Mouse (Mus musculus) liver, postnatal 0 days (tissue): ENCODE measurements around the gene Jam2. TPM values are rescaled to one million over a fixed set of nuclear protein-coding genes. Genes with fewer than 3 reads are reported as not detected.

ENCODE experiments used
- ATAC-seq: fragments of 200-750 bp; cut with Nextera tagmentation; 2 replicates; pipeline ENCODE4 v1.8.0; 2017; ENCODE audit warnings: mild to moderate bottlenecking, moderate library complexity
- DNase-seq: peaks from one replicate; pipeline ENCODE4 v3.0.0-alpha.2; 2016
- H3K27ac ChIP-seq: fragments of 300-500 bp; sonication (generic); 2 replicates; pipeline ENCODE4 v1.5.1; 2014; ENCODE audit warnings: antibody characterized with exemption, moderate library complexity, mild to moderate bottlenecking, low read depth
- H3K27me3 ChIP-seq: fragments of 300-500 bp; sonication (generic); 2 replicates; pipeline ENCODE4 v1.6.1; 2014; ENCODE audit warnings: low read length, control low read depth, mixed read lengths; ENCODE audit not compliant: insufficient read depth
- H3K36me3 ChIP-seq: fragments of 300-500 bp; sonication (generic); replicated peaks from 2 replicates; pipeline ENCODE4 v1.6.1; 2014; ENCODE audit warnings: mild to moderate bottlenecking, control low read depth, low read length, moderate library complexity, mixed read lengths; ENCODE audit not compliant: insufficient read depth
- H3K4me1 ChIP-seq: fragments of 300-500 bp; sonication (generic); 2 replicates; pipeline ENCODE4 v1.6.1; 2014; ENCODE audit warnings: antibody characterized with exemption, mild to moderate bottlenecking, control low read depth; ENCODE audit not compliant: insufficient read depth
- H3K4me2 ChIP-seq: fragments of 300-500 bp; sonication (generic); 2 replicates; pipeline ENCODE4 v1.6.1; 2014; ENCODE audit warnings: low read depth, mild to moderate bottlenecking, low read length, moderate library complexity, mixed read lengths
- H3K4me3 ChIP-seq: fragments of 300-500 bp; sonication (generic); 2 replicates; pipeline ENCODE4 v1.5.1; 2014; ENCODE audit warnings: low read depth, low read length
- H3K9ac ChIP-seq: fragments of 300-500 bp; sonication (generic); replicated peaks from 2 replicates; pipeline ENCODE4 v1.6.1; 2014; ENCODE audit warnings: mild to moderate bottlenecking, moderate library complexity
- H3K9me3 ChIP-seq: fragments of 300-500 bp; sonication (generic); 2 replicates; pipeline ENCODE4 v1.6.1; 2016; ENCODE audit warnings: mild to moderate bottlenecking, control low read depth, low read length, mixed read lengths
- CTCF ChIP-seq: sonication (generic); IDR thresholded peaks from 2 replicates; pipeline ENCODE4 v1.5.1; 2016; ENCODE audit warnings: antibody characterized with exemption, low read depth
- EP300 ChIP-seq: IDR thresholded peaks from 2 replicates; pipeline ENCODE4 v1.6.1; 2016; ENCODE audit warnings: antibody characterized with exemption, low read depth, mild to moderate bottlenecking
- WGBS: fragments of 180-500 bp; shearing (Covaris S2); extraction: QIAGEN DNeasy Blood & Tissue Kit; methylation state at CpG from one replicate; pipeline ENCODE4 v1.1.7; 2014; ENCODE audit not compliant: insufficient replicate concordance; 5-methylcytosine and 5-hydroxymethylcytosine counted together
- polyA plus RNA-seq: library from polyadenylated mRNA; unstranded; fragments of >200 nt; fragmentation: Nextera tagmentation; extraction: Ambion mirVana; gene quantifications from 2 replicates; pipeline ENCODE4 v1.2.1, GENCODE M21; 2015

Jam2 gene
- polyA plus RNA-seq, 1 experiment from 2014 or later, result 3.2 TPM

DNA sequence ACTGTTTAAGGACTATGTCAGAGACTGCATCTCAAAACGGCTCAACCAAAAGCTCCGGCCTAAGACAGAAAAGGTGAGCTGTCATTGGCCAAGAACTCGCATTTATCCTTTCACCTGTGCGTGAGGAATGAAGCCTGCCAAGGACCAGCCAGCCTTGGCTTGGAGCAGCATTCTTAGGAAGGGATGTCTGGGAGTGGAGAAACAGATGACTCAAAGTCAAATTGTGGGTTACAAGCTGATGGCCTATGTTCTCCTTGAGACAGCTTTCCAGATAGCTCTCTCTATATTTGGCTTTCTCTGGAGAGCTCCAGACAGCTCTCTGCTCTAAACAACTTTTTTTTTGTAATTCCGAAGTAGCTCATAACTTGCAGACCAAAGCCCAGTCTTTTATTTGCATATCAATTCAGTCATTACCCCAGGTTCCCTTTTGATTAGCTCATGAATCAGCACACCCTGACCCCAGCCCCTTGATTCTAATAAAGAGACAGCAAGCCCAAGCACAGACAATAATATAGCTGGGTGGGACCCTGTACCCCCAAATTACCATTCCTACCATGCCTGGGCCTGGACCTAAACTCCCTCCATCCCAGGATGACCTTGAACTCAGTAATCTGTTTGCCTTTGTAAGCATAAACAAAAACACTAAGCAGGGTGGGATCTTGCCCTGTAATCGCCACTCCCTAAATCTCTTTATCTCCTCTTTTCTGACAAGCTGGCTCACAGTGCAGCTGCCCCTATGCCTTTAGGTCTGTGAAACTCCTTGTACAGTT is 5.1 kb downstream of the Jam2 start:
- no peak for DNase-seq
- Histone ChIP-seq H3K36me3 (no peaks in the 10 kb centered on the region), H3K4me2 (no peak overlapping the region), H3K9me3 (no peaks in the 10 kb centered on the region), H3K4me1 (no peaks in the 10 kb centered on the region; the same call in 1 of the 2 replicates), H3K27me3 (peaks cover 16% of the 10 kb centered on the region), H3K4me3 (no peak overlapping the region), H3K27ac (no peak overlapping the region), H3K9ac (no peak overlapping the region)
- no peak for ATAC-seq
- 80% methylated on average over 6 of the region's 6 CpGs for WGBS
- TF ChIP-seq EP300 (no peak), CTCF (no peak)

DNA sequence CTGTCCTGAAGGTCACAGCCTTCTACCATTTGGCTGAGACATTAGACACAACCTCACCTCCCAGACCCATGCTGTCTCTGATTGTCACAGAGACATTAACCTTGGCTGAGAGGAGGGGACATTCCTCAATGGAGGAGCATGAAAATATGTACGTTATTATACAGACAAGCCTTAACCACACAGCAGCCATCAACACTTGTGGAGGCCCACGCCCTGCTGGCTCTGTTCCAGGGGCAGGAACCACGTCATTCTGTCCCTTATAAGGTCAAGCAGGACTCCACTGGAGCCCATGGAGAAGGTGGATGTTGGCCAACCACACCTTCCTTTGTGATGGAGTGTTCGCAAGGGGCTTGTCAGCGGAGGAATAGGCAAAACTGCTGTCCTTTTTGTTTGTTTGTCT is 5.8 kb downstream of the Jam2 start:
- peaks cover 9% of the 10 kb centered on the region for H3K27me3 ChIP-seq
- ATAC-seq (no peak), DNase-seq (no peak)
- no peak overlapping the region for H3K27ac ChIP-seq
- no peaks in the 10 kb centered on the region; the same call in 1 of the 2 replicates for H3K4me1 ChIP-seq
- H3K4me2 ChIP-seq, result no peak overlapping the region
- no peaks in the 10 kb centered on the region for H3K36me3 ChIP-seq
- H3K9me3 ChIP-seq, result no peaks in the 10 kb centered on the region
- no peak overlapping the region for H3K9ac ChIP-seq
- TF ChIP-seq EP300 (no peak), CTCF (no peak)
- WGBS, result 74% methylated on average over 5 of the region's 5 CpGs
- H3K4me3 ChIP-seq, result no peak overlapping the region

DNA sequence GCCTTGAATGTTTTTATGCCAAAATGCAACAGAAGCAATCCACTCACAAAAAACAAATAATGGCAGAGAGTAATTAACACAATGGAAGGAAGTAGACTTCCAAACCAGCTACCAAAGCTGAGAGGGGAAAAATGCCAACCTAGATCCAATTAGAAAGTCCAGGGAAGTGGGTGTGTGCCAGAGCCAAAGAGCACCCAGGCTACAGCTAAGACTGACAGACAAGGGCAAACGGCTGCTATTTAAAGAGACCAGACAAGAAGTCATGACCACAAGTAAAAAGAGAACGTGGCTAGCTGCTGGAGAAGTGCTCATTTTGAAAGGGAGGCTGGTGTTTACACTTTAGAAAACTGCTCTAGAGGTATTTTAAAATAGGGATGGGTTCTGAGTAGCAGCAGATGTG is 9.4 kb downstream of the Jam2 start:
- Histone ChIP-seq H3K36me3 (no peaks in the 10 kb centered on the region), H3K4me3 (no peak overlapping the region), H3K4me1 (no peaks in the 10 kb centered on the region), H3K9ac (no peak overlapping the region), H3K27ac (no peak overlapping the region), H3K9me3 (no peaks in the 10 kb centered on the region), H3K27me3 (no peaks in the 10 kb centered on the region), H3K4me2 (no peak overlapping the region)
- TF ChIP-seq EP300 (no peak), CTCF (no peak)
- no peak for DNase-seq
- ATAC-seq, result no peak
- WGBS, result 20% methylated on average over 2 of the region's 2 CpGs

DNA sequence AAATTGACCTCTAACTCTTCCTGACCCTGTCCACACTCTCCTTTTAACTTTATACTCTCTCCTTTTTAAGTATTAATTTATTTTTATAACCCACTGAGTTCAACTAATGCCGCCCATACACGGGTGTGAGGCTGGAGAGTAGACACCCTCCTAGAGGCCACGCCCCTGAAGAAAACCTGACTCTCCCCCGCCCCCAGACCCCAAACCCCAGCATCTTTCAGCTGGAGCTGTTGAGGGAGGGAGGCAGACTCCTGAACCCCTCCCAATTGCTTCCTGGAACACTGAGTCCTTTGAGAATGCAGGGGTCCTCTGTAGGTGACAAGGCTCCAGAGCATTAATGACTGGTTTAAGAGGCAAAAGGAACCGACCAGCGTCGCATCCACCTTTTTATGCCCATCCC is 11.0 kb downstream of the Jam2 start:
- TF ChIP-seq EP300 (no peak), CTCF (no peak)
- H3K27ac ChIP-seq, result no peak overlapping the region
- no peaks in the 10 kb centered on the region for H3K4me1 ChIP-seq
- H3K36me3 ChIP-seq, result no peaks in the 10 kb centered on the region
- H3K4me2 ChIP-seq, result no peak overlapping the region
- no peaks in the 10 kb centered on the region for H3K9me3 ChIP-seq
- DNase-seq, result no peak
- H3K27me3 ChIP-seq, result no peaks in the 10 kb centered on the region
- no peak for ATAC-seq
- 55% methylated on average over 7 of the region's 7 CpGs for WGBS
- no peak overlapping the region for H3K9ac ChIP-seq
- H3K4me3 ChIP-seq, result no peak overlapping the region

DNA sequence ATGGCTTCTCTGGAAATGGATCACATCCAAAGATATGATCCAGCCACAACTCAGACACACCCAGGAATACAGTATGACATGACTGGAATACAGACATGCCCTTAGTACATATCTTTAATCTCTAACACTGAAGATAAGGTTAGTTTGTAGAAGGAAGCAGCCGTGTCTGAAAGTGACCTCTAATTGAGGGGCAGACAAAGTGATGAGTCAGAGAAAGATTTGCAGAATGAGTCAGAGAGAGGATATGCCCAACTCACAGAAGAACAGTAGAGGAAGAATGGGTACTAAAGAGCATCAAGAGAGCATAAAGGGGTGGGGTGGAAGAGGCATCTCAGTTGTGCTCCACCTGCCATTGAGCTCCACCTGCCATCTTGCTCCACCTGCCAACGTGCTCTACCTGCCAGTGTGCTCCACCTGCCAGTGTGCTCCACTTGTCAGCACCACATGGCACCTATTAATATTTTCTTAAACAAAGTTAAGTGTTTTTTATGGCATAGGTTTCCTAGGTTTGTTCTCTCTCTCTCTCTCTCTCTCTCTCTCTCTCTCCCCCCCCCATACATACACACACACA is 16.8 kb downstream of the Jam2 start:
- DNase-seq (no peak), ATAC-seq (no peak)
- TF ChIP-seq CTCF (no peak), EP300 (no peak)
- H3K27me3 ChIP-seq, result no peaks in the 10 kb centered on the region
- H3K4me1 ChIP-seq, result no peaks in the 10 kb centered on the region
- H3K9ac ChIP-seq, result no peak overlapping the region
- no peak overlapping the region for H3K27ac ChIP-seq
- H3K4me3 ChIP-seq, result no peak overlapping the region
- H3K9me3 ChIP-seq, result no peaks in the 10 kb centered on the region
- no peaks in the 10 kb centered on the region for H3K36me3 ChIP-seq
- 72% methylated on average over 2 of the region's 2 CpGs for WGBS
- no peak overlapping the region for H3K4me2 ChIP-seq

DNA sequence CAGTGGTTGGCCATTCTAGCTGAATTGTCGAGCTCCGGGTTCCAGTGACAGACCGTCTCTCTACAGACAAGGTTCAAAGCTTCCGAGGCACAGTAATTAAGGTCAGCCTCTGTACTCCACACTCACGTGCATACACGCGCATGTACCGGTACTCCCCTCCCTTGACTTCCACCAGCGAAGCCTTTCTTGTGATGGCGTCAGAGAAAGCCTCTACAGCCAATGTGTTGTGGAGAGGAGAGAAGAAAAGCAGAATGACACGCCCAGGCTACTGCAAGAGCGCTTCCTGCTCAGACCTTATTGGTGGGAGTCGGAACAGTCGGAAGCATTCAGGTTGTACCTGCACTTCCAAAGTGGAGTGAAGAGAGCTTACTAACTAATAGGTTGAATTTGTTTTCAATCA is 19.5 kb downstream of the Jam2 start:
- Histone ChIP-seq H3K9me3 (no peaks in the 10 kb centered on the region), H3K27ac (no peak overlapping the region), H3K4me3 (no peak overlapping the region), H3K4me2 (no peak overlapping the region), H3K27me3 (no peaks in the 10 kb centered on the region), H3K4me1 (no peaks in the 10 kb centered on the region), H3K36me3 (no peaks in the 10 kb centered on the region), H3K9ac (no peak overlapping the region)
- ATAC-seq (no peak), DNase-seq (no peak)
- TF ChIP-seq CTCF, result no peak
- no peak for TF ChIP-seq EP300
- 89% methylated on average over 14 of the region's 14 CpGs for WGBS

DNA sequence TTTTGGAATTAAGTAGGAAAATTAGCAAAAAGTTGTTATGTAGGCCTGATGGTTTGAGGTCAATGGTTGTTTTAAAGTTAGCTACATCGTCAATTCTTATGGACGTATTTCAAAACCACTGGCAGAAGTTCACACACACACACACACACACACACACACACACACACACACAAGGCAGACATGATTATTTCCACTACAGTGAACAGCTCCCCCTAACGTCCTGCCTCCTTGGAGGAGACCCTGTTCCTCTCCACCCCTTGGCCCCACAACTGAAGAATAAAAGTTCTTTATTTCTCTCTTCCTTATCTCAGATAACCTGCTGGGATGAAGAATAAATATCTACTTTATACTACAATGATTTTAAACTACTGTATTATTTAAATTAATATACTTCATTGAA is 21.4 kb downstream of the Jam2 start:
- Histone ChIP-seq H3K9me3 (no peaks in the 10 kb centered on the region), H3K4me1 (no peaks in the 10 kb centered on the region), H3K4me3 (no peak overlapping the region), H3K9ac (no peak overlapping the region), H3K4me2 (no peak overlapping the region), H3K27me3 (no peaks in the 10 kb centered on the region), H3K36me3 (no peaks in the 10 kb centered on the region), H3K27ac (no peak overlapping the region)
- ATAC-seq (no peak), DNase-seq (no peak)
- TF ChIP-seq EP300 (no peak), CTCF (peak; percentile 26; the same call in 1 of the 2 replicates)
- 41% methylated on average over 3 of the region's 3 CpGs for WGBS
